Mouse (Mus musculus): ENCODE measurements around the gene 1700012P22Rik.

DNA sequence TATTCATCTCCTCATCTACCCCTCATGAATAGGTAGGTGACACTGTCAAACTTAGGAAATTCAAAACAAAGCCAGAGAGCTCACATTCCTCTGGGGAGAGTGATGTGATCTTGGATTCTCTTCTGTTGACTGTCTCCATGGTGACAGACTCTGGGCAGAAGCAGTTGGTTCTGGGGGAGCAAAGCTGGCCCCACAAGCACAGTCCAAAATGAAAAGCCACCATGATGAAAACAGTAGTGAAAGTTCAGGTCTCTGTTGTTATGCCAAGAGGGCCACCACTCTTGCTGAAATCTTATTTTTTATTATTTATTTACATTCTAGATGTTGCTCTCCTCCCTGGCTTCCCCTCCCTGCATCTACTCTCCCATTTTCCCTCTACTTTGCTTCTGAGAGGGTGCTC lies at the start of gene 1700012P22Rik:
- TF ChIP-seq EP300 (IDR thresholded peaks at IDR 0.05; ENCODE audit: low read depth) (no peak), CTCF (IDR thresholded peaks at IDR 0.05; ENCODE audit: low read depth) (no peak)

All from liver, embryonic 14.5 days (tissue).